Mouse (Mus musculus): ENCODE measurements at regions not wholly inside any gene's neighbourhood (a gene's known extent, or its start where the extent isn't known, plus 50 kb on each side); places are given as distances from the start of the nearest gene placed in this dataset.

- no peak for TF ChIP-seq CTCF (conservative IDR thresholded peaks at IDR 0.05; ENCODE audit: insufficient read depth, insufficient read length, low read depth, low read length)
- no peak for TF ChIP-seq POLR2A (IDR thresholded peaks at IDR 0.05; ENCODE audit: low read depth, low read length)
Observed at GRCm38 (mm10) chr7:36334091-36334490, 363.8 kb upstream of the Tshz3 start.
